Mouse (Mus musculus) neural tube, embryonic 14.5 days (tissue): ENCODE measurements around the gene Actr1b. TPM values are rescaled to one million over a fixed set of nuclear protein-coding genes. Genes with fewer than 3 reads are reported as not detected.

Source experiments
- ATAC-seq: fragments of 200-750 bp; cut with Nextera tagmentation; 2 replicates; pipeline ENCODE4 v1.8.0; 2017; ENCODE audit warnings: low read depth, mild to moderate bottlenecking, moderate TSS enrichment, moderate library complexity
- H3K27ac ChIP-seq: fragments of 300-500 bp; sonication (generic); 2 replicates; pipeline ENCODE4 v1.5.1; 2014; ENCODE audit warnings: low read depth, mild to moderate bottlenecking, control low read depth, low read length, moderate library complexity, mixed read lengths
- H3K27me3 ChIP-seq: fragments of 300-500 bp; sonication (generic); 2 replicates; pipeline ENCODE4 v1.6.1; 2014; ENCODE audit warnings: low read length; ENCODE audit not compliant: control insufficient read depth, insufficient read depth
- H3K36me3 ChIP-seq: fragments of 300-500 bp; sonication (generic); 2 replicates; pipeline ENCODE4 v1.6.1; 2014; ENCODE audit warnings: low read length, mixed read lengths; ENCODE audit not compliant: control insufficient read depth, insufficient read depth
- H3K4me1 ChIP-seq: fragments of 300-500 bp; sonication (generic); 2 replicates; pipeline ENCODE4 v1.6.1; 2014; ENCODE audit warnings: low read length; ENCODE audit not compliant: control insufficient read depth, insufficient read depth
- H3K4me2 ChIP-seq: fragments of 300-500 bp; sonication (generic); 2 replicates; pipeline ENCODE4 v1.6.1; 2014; ENCODE audit warnings: mild to moderate bottlenecking, low read depth, low read length, control low read depth
- H3K4me3 ChIP-seq: fragments of 300-500 bp; sonication (generic); 2 replicates; pipeline ENCODE4 v1.5.1; 2014; ENCODE audit warnings: low read depth, low read length, control low read depth, mixed read lengths
- H3K9ac ChIP-seq: fragments of 300-500 bp; sonication (generic); replicated peaks from 2 replicates; pipeline ENCODE4 v1.6.1; 2014; ENCODE audit warnings: low read depth, mild to moderate bottlenecking, control low read depth, low read length, mixed read lengths
- H3K9me3 ChIP-seq: fragments of 300-500 bp; sonication (generic); 2 replicates; pipeline ENCODE4 v1.6.1; 2016; ENCODE audit warnings: low read length; ENCODE audit not compliant: control insufficient read depth
- WGBS: fragments of 180-500 bp; shearing (Covaris S2); extraction: QIAGEN DNeasy Blood & Tissue Kit; methylation state at CpG from one replicate; pipeline ENCODE4 v1.1.7; 2014; 5-methylcytosine and 5-hydroxymethylcytosine counted together
- polyA plus RNA-seq: library from polyadenylated mRNA; unstranded; fragments of >200 nt; fragmentation: Nextera tagmentation; extraction: Ambion mirVana; gene quantifications from 2 replicates; pipeline ENCODE4 v1.2.1, GENCODE M21; 2014

Gene Actr1b
- polyA plus RNA-seq, 1 experiment from 2014 or later: 103 TPM

- WGBS: 65% methylated on average over 11 of the region's 11 CpGs
- ATAC-seq: no peak; the same call in none of the 2 replicates
Observed at GRCm38 (mm10) chr1:36690671-36691235, 23.5 kb downstream of the Actr1b start.

GRCm38 (mm10) chr1:36683810-36684467 lies 30.3 kb downstream of the Actr1b start:
- Histone ChIP-seq H3K4me1 (no peaks in the 10 kb centered on the region), H3K36me3 (no peaks in the 10 kb centered on the region), H3K27me3 (no peaks in the 10 kb centered on the region), H3K4me2 (no peak overlapping the region), H3K4me3 (no peak overlapping the region), H3K27ac (no peak overlapping the region), H3K9ac (no peak overlapping the region), H3K9me3 (no peaks in the 10 kb centered on the region)
- peak; percentile 80 for ATAC-seq
- 13% methylated on average over 13 of the region's 13 CpGs for WGBS

More at GRCm38 (mm10) chr1:36690671-36691235, 23.5 kb downstream of the Actr1b start:
- Histone ChIP-seq H3K4me1 (0 out of 2 replicates have a peak, but pooled peaks cover 8% of the 10 kb centered on the region), H3K9me3 (no peaks in the 10 kb centered on the region), H3K27me3 (no peaks in the 10 kb centered on the region), H3K4me3 (peak overlapping the region; percentile 84), H3K4me2 (peak overlapping the region; percentile 89), H3K36me3 (no peaks in the 10 kb centered on the region), H3K9ac (peak overlapping the region; percentile 81; the same call in 1 of the 2 replicates), H3K27ac (peak overlapping the region; percentile 60)

GRCm38 (mm10) chr1:36682620-36683355 lies 31.4 kb downstream of the Actr1b start, which contains the start of gene Fam178b:
Gene Fam178b, minus strand, starts transcription at chr1:36683183.
- WGBS: 92% methylated on average over 39 of the region's 39 CpGs
- H3K9me3 ChIP-seq: no peaks in the 10 kb centered on the region

GRCm38 (mm10) chr1:36680893-36681292 lies 33.3 kb downstream of the Actr1b start:
- Histone ChIP-seq H3K27me3 (no peaks in the 10 kb centered on the region), H3K4me3 (no peak overlapping the region), H3K27ac (no peak overlapping the region), H3K4me1 (no peaks in the 10 kb centered on the region), H3K9ac (no peak overlapping the region), H3K4me2 (no peak overlapping the region), H3K36me3 (no peaks in the 10 kb centered on the region), H3K9me3 (no peaks in the 10 kb centered on the region)
- ATAC-seq: no peak
- WGBS: 72% methylated on average over 7 of the region's 7 CpGs

More at GRCm38 (mm10) chr1:36682620-36683355, 31.4 kb downstream of the Actr1b start, which contains the start of gene Fam178b:
- no peak for ATAC-seq
- H3K36me3 ChIP-seq: no peaks in the 10 kb centered on the region
- H3K4me1 ChIP-seq: no peaks in the 10 kb centered on the region
- H3K9ac ChIP-seq: no peak within 1 kb of the TSS
- no peak within 1 kb of the TSS for H3K4me3 ChIP-seq
- H3K27me3 ChIP-seq: no peaks in the 10 kb centered on the region
- H3K27ac ChIP-seq: no peak within 1 kb of the TSS
- no peak within 1 kb of the TSS for H3K4me2 ChIP-seq

GRCm38 (mm10) chr1:36674936-36675335 lies 39.3 kb downstream of the Actr1b start:
- Histone ChIP-seq H3K4me1 (no peaks in the 10 kb centered on the region), H3K9me3 (no peaks in the 10 kb centered on the region), H3K27me3 (no peaks in the 10 kb centered on the region), H3K36me3 (no peaks in the 10 kb centered on the region), H3K4me2 (no peak overlapping the region), H3K4me3 (no peak overlapping the region), H3K27ac (no peak overlapping the region), H3K9ac (no peak overlapping the region)
- no peak for ATAC-seq
- 63% methylated on average over 3 of the region's 3 CpGs for WGBS

- H3K27me3 ChIP-seq: no peaks in the 10 kb centered on the region
- H3K9ac ChIP-seq: no peak overlapping the region
- WGBS: 46% methylated on average over 16 of the region's 16 CpGs
- no peaks in the 10 kb centered on the region for H3K9me3 ChIP-seq
- no peak for ATAC-seq
- H3K4me2 ChIP-seq: no peak overlapping the region
- no peaks in the 10 kb centered on the region for H3K36me3 ChIP-seq
- H3K27ac ChIP-seq: no peak overlapping the region
- no peaks in the 10 kb centered on the region for H3K4me1 ChIP-seq
- no peak overlapping the region for H3K4me3 ChIP-seq
Observed at GRCm38 (mm10) chr1:36672648-36673350, 41.4 kb downstream of the Actr1b start.

GRCm38 (mm10) chr1:36671260-36671659 lies 43.0 kb downstream of the Actr1b start:
- no peak overlapping the region for H3K27ac ChIP-seq
- H3K9me3 ChIP-seq: no peaks in the 10 kb centered on the region
- no peak overlapping the region for H3K9ac ChIP-seq
- no peaks in the 10 kb centered on the region for H3K27me3 ChIP-seq
- WGBS: 93% methylated on average over 10 of the region's 10 CpGs
- no peaks in the 10 kb centered on the region for H3K4me1 ChIP-seq
- H3K4me3 ChIP-seq: no peak overlapping the region
- H3K4me2 ChIP-seq: no peak overlapping the region
- H3K36me3 ChIP-seq: no peaks in the 10 kb centered on the region
- no peak for ATAC-seq

GRCm38 (mm10) chr1:36670256-36670655 lies 44.0 kb downstream of the Actr1b start:
- Histone ChIP-seq H3K4me3 (no peak overlapping the region), H3K27me3 (no peaks in the 10 kb centered on the region), H3K4me2 (no peak overlapping the region), H3K27ac (no peak overlapping the region), H3K36me3 (no peaks in the 10 kb centered on the region), H3K4me1 (no peaks in the 10 kb centered on the region), H3K9ac (no peak overlapping the region), H3K9me3 (no peaks in the 10 kb centered on the region)
- WGBS: 77% methylated on average over 4 of the region's 4 CpGs
- no peak for ATAC-seq
